Mouse (Mus musculus): ENCODE results near the gene Gm49630.
"Not testable (repeated sequence)": the region's sequence is repeated elsewhere in the genome, so short reads cannot be mapped to it uniquely, and the experiment has no call there.

The Gm49630 gene

DNA sequence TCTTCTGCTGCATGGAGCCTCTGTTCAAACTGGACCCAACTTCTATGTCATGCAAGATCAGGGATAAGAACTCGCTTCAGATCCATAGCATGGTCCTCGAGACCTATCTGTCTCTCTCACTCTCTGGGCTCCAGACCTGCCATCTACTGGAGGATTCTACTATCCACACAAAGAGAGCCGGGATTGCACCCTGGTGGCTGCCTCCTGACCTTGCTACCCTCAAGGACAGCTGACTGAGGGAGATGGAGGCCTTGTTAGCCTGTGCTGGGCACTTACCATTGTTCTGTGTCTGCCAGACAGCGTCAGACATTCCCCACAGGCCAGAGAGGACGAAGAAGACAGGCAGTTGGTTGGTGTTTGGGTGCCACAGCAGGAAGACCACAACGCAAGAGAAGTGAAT lies 2.4 kb downstream of the Gm49630 start:
- DNase-seq (ENCODE audit: low read depth, low spot score) = not testable (repeated sequence)

DNA sequence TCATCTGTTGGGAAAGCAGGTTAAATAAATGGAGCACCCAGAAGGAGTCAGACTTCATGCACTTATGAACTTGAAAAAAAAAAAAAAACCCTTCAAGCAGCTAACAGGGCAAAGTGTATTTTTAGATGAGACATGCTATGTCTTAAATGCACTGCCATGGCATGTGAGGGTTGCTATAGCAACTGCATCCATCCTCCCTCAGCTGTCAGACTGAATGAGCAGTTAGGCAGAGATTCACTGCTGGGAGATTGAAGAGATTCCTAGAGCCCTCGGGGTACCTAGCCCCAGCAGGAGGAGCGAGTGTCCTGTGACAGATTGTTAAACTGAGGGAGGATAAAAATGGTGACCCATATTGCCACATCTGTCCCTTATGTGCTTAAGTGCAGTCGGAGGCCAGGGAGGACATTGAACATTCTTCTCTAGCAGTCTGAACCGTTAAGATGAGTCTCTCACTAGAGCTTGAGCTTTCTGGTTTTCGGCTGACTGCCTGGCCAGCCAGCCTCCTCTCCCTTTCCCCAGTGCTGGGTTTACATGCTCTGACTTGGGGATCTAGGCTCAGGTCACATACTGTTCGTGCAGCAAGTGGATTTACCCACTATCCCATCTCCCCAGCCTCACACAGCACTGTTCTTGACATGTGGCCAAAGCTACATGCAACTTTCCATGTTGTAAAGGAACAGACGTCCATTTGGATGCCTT lies 5.0 kb downstream of the Gm49630 start:
- not testable (repeated sequence) for DNase-seq (ENCODE audit: low read depth, low spot score)

DNA sequence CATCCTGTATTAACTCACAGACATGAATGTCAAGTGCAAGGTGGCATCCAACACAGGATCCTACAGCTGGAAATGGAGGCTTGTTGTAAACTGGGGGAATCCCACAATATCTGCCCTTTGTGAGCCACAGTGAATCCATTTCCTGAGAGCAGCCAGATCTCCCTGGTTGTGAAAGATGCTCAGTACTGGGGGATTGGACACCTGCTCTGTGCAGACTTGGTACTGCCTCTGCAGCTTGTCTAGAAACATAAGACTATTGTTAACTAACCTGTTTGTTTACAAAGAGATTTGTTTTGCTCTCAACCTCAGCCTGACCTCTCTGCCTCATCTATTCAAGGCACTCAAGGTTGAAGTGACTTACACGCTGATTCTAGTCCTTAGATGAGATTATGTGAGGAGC lies 5.5 kb downstream of the Gm49630 start:
- not testable (repeated sequence) for DNase-seq (ENCODE audit: low read depth, low spot score)

DNA sequence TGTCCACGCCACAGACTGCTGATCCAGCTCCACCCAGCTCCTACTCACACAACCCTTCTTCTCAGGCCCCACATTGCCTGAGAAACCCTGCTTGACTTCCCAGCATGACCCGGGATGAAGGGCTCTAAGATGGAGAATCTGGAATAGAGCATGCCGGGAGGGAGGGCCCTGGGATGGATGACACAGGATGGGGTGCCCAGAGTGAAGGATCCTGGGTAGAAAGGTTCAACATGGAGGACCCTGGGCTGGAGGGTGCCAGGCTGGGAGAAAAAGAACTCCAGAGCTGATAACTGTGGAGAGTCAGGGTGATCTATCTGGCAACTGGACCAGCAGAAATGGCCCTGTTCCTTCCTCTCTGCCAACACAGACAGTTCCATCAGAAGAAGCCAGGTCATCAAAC lies 6.2 kb downstream of the Gm49630 start:
- not testable (repeated sequence) for DNase-seq (ENCODE audit: low read depth, low spot score)

DNA sequence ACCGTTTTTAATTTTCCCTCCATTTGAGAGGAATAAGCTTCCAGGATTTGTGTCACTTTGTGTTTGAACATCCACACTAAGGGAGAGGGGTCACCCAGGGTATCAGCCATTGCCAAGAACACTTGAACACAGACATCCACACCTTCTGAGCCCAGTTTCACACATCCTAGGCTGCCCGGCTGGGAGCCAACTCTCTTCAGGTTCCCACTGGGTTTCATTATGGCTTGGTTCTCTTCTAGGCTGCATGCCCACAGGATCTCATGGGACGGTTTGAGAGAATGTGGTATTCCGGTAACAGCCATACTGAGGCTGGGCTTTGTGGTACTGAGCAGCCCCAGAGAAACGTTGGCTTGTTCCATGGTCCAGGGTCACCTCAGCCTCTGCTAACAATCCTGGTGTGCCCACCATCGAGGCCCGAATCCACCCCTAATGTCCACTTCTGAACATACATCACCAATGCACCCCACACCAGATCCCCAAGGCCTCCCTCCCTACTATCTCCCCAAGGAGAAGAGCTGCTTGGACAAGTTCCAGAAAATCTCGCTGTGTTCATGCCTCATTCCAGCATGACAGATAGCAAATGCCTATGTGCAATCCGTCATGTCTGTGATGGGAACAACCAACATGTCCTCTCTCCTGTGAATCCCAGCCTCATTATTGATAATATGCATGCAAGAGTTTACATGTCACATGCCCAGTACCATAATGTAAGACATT lies 10.9 kb downstream of the Gm49630 start:
- DNase-seq (ENCODE audit: low read depth, low spot score) = not testable (repeated sequence)

DNA sequence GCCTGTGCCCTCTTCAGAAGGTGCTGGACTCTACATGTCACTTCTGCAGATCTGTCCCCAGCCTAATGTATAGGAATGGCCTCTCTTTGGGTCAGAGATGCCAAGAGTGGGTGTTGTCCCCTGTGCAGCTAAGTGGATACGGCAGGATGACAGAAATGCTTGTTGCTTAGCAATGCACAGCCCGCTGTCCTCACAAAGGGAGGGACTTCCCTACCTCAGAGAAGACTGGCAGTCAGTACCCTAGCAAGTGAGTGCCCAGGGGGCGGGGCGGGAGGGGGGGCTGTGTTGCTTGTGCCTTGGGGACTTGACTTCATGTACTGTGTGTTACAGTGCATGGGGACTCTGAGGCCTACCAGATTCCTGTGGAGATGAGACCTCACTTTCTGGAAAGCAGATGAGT lies 12.0 kb downstream of the Gm49630 start:
- DNase-seq (ENCODE audit: low read depth, low spot score) = not testable (repeated sequence)

DNA sequence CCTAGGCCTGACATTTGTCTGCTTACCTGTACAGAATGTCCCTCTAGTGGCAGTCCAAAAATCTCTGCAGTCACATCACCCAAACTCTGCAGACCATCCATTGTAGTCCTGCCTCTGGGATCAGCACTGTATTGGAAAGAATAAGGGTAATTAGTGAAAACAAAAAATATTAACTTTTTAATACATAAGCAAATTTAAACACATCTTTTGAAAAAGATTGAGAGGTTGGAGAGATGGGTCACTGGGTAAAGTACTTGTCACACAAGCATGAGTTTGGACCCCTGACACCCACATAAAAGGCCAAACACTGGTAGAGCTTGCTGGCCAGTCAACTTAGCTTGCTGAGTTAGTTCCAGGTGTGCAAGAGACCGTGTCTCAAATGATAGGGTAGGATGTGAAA lies 19.2 kb downstream of the Gm49630 start, which contains the start of gene Ttll2:
Ttll2 (minus strand) TSS at position 101 of the 400 bp plus-strand sequence.
- not testable (repeated sequence) for DNase-seq (ENCODE audit: low read depth, low spot score)

DNA sequence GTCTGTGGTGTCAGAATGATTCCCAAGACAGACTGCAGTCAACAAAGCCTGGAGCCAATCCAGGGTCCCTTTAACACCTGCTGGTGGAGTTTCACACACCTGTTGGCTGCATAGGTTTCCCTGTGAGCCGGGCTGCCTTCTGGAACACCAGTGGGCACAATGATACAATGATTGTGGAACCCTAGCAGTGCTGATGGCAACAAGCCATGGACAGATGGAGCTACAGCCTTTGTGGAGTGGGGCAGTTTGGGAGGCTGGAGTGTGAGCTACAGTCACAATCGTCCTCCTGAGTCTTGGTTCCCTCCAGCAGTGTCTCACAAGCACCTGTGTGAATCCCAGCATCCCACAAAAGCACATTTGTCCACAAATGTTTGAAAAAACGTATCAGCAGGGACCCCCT lies 23.0 kb downstream of the Gm49630 start:
- DNase-seq (ENCODE audit: low read depth, low spot score) = not testable (repeated sequence)

DNA sequence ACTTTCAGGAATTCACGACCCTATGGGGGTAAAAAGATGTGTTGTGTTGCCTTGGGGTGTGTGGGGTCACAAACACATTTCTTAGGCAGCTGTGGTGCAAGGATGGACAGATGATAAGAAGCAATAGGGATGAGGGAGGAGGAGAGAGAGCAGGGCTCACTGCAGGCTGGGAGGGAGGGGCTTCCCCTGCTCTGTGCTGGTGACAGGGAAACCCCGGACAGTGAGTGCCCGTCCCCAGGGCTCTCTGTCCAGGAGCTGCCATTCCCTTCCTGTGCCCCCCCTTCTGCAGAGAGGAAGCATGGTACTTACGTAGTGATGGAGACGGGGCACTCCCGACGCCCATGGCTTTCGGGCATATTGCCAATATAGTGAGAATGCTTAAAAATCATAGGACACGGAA lies 34.4 kb downstream of the Gm49630 start:
- DNase-seq (ENCODE audit: low read depth, low spot score) = not testable (repeated sequence)

DNA sequence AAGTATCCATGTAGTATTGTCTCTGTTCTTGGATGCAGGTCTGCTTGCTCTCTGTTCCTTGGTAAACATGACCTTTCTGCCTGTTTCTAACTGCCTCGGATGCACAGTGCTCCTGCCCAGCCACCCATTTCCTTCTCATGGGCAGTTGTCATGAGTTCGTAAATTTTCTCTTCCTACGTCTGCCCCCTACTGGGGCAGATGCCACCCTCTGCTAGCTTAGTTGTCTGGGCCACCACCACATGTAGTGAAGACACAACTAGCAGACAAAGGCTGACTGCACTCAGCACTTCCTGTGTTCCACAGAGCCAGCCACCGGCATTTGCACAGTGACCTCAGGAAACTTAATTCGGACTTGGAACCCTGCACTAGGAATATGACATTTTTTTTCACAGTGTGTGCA lies 39.0 kb downstream of the Gm49630 start:
- not testable (repeated sequence) for DNase-seq (ENCODE audit: low read depth, low spot score)

DNA sequence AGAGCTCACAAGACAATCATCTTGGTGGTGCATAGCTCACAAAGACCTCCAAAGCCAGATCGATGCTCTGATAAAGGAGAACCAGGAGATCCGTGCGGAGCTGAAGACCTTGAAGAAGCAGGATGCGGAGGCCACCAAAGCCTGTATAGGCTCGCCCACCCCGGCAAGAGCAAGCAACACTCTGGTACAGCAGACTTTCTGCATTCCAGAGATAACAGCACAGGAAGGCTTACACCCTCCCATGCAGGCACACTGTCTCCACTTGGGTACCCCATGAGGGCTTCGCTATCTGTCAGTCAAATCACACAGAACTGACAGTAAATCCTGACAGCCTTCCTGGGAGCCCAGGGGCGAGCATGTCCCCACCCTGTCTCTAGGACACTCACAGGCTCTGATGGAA lies 45.4 kb downstream of the Gm49630 start:
- DNase-seq (ENCODE audit: low read depth, low spot score) = not testable (repeated sequence)

DNA sequence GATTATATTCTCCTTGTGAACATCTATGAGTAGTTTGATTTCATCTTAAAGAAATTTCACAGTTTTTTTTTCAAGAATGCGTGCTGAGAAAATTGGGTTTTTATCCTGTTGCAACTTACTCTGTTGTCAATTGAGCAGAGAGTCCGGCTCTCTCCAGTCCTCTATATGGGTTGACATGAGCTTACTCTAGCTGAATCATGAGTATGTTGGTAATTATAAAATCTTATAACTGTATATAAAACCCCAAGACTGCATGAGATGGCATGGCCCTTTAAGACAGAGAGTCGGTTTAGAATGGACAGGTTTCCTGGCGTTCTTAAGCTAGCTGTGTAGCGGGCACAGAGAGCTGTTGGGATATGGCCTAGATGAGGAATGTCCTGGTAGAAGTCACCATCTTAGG lies 47.4 kb downstream of the Gm49630 start, which contains the start of gene Tcp10a:
Tcp10a (plus strand) TSS at position 301 of the 400 bp plus-strand sequence.
- not testable (repeated sequence) for DNase-seq (ENCODE audit: low read depth, low spot score)

DNA sequence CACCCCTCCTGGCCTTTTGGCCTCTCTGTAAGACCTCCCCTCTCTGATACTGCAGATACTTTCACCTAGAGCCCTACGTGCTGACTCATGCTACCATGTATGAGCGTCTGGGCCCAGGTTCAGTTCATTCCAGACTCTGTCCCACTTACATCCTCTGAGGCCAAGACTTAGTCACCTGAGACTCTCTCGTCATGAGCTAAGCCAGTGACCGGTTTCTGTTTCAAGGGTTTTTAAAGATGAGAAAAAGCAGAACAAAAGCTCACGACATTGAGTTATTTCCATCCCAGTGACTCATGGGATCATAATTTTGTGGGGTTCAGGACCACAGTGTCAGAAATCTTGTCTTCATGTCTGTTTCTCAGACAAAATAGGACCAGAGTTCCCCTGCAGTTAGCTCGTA lies 52.0 kb downstream of the Gm49630 start:
- DNase-seq (ENCODE audit: low read depth, low spot score) = not testable (repeated sequence)

DNA sequence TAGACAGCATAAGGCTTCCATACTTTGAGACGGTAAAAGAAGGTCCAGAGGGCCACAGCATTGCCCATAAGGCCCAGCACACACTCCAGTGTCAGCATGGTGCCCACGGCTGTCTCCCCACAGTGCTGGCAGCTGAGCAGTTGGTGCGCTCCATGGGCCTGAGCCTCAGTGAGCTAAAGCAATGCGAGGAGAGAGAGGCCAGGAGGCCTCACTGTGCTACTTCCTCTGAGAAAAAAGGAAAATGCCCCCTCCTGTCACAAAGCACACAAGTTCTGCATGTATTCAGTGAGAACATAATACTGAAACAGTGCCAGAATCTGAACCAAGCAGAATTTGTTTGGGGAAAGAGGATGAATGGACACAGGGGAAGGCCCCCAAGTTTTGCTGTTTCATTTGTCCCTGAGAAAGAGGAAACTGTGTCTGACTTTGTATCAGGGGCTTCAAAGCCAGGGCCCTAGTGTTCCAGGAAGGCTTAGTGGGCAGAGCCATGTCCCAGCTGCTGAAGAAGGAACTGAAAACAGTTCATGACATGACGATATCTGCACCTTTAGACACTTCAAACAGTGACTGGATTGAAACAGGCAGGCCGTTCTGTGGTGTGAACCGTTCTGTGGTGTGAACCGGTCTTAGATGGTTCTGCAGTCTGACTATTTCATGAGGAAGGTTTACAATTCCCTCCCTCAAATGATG lies 55.9 kb downstream of the Gm49630 start:
- DNase-seq (ENCODE audit: low read depth, low spot score) = not testable (repeated sequence)

DNA sequence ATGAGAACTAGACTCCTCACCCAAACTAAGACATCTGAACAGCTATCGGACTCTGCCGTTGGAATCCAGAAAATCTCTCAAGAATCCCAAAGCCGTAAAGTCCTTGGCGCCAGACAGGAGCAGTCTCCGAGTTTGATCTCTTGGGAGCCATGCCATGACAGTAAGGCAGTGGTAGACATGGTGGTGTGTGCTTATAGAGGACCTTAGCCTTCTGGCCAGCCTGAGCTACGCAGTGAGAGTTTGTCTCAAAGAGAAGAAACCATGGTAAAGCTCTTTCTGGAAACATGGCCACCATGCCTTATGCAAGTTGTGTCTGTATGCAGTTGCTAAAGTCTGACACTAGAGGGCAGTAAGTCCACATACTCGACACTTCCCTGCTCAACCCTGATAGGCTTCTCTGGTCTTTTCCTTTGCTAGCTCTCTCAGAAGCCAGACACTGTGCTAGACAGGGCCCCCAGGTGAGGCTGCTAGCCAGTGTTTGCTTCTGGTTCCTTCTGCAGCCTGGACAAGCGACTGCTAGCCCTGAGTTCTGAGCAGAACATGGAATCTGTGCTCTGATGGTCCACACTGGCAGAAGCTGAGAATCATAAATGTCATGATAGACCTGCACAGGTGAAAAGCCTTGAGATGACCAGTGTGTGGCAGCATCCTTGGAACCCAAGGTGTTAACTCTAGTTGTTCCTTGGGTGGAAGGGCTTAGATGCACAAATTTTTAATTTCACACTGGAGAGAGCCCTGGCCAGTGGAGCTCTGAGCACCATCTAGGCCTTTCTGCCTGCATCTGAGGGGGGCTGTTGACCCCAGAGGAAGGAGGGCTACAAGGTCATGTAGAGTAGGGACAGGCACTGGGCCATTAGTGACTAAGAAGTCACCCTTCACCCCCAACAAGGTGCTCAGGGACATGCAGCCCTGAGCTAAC lies 65.2 kb downstream of the Gm49630 start:
- not testable (repeated sequence) for DNase-seq (ENCODE audit: low read depth, low spot score)
